In the genomic region with DNA sequence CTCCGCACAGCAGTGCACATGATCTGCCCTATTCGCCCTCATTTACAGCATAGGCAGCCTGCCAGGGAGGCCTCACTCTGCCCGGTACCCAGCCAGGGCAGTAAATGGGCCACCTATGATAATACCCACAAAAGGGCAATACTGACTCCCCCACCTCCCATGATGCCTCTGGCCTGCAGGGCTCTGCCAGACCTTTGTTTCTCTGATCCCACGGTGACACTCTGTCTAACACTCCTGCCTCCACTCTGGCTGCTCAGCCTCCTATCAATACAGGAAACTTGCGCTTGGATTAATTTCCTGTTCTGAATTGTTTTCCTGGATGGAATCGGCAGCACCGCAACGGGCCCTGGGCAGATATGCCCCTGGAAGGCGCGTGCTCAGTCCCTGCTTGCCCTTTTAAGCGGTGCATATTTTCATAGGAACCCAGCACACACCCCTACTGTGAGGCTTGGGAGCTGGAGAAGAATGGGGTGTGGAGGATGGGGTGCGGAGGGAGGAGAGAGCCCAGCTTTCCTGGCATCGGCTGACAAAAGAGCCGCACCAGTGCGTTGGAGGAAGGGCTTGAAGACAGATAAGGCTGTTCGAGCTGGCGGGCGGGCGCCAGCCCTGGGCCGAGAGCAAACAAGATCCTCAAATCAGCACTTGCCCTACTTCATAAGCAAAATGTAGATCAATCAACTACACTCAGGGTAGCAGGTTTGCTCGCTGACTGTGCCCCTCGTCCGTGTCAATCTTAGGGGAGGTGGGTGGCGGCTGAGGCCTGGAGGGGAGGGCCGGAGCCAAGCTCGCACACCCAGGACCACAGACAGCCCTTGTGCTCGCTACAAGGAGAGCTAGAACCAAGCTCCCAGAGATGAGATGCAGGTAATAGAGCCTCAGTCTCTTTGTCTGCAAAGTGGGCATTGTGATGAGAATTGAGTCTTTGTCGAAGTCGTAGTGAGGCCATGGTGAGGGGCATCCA, we compare ENCODE assay signal across 8 mouse cellular contexts. TPM values are rescaled to one million over a fixed set of nuclear protein-coding genes. Genes with fewer than 3 reads are reported as not detected.
DNase-seq lines count a peak whose midpoint lies in the region; ATAC-seq lines count a peak whose summit lies in the region.

No protein-coding gene starts in this region.

- H3K27ac ChIP-seq in intestine, embryonic 16.5 days (ENCODE audit: low read length): no peak overlapping the region

- ATAC-seq in cerebellum, adult (ENCODE audit: insufficient number of reproducible peaks, low FRiP score, low TSS enrichment): no peak
- ATAC-seq in intestine, embryonic 16.5 days: peak; percentile 48

- H3K9me3 ChIP-seq in intestine, embryonic 16.5 days (ENCODE audit: control insufficient read depth, low read length): peaks cover 4% of the 10 kb centered on the region

- peak overlapping the region; percentile 40; the same call in 1 of the 2 replicates for H3K4me2 ChIP-seq in intestine, embryonic 16.5 days (ENCODE audit: low read depth, low read length)

- DNase-seq in cerebellum, adult 18-20 months: peak; percentile 70 to 73
- DNase-seq in heart, adult 18-20 months: peak; percentile 34 to 42
- peak; percentile 21 for DNase-seq in lung, postnatal 36 days
- peak; percentile 12 to 15 for DNase-seq in right cerebral cortex, postnatal 36 days (ENCODE audit: low spot score in 2 of 2)
- DNase-seq in embryo, embryonic 10 days (ENCODE audit: low spot score): no peak
- no peak for DNase-seq in layer of hippocampus, postnatal 14 days (ENCODE audit: low spot score in 2 of 2)

- no peaks in the 10 kb centered on the region for H3K36me3 ChIP-seq in intestine, embryonic 16.5 days (ENCODE audit: control insufficient read depth, insufficient read depth, low read length)

- no peak overlapping the region for H3K4me3 ChIP-seq in intestine, embryonic 16.5 days (ENCODE audit: low read length)

- 45% methylated on average over 29 of the region's 29 CpGs for WGBS in intestine, embryonic 16.5 days

- H3K27me3 ChIP-seq in intestine, embryonic 16.5 days (replicated peaks; ENCODE audit: control insufficient read depth, insufficient read depth, low read length): no peaks in the 10 kb centered on the region

- peak overlapping the region; percentile 28; the same call in 1 of the 2 replicates for H3K9ac ChIP-seq in intestine, embryonic 16.5 days (ENCODE audit: low read depth, low read length)

- peaks cover 3% of the 10 kb centered on the region; the same call in 1 of the 2 replicates for H3K4me1 ChIP-seq in intestine, embryonic 16.5 days (ENCODE audit: control insufficient read depth, insufficient read depth, low read length)

RNA-seq across cellular contexts. Expression of gene Grm4, which starts 40.8 kb away (rescaled TPM):
- total RNA-seq in heart, adult 18-20 months (2021): under 1 TPM; 0.15 to 0.18 TPM
- 0.40 and 0.44 TPM in 2 replicates for polyA plus RNA-seq in intestine, embryonic 16.5 days (2015; fragmentation: Nextera tagmentation; extraction: Ambion mirVana)
- 10 to 100 TPM; 10.7 to 19.3 TPM for total RNA-seq in layer of hippocampus, postnatal 14 days (2021)

Comparison
In these comparisons a context has a peak if more than half of its experiments do, and no peak if none do; other contexts are left out.
1. DNase-seq: peak in cerebellum, adult 18-20 months (2 of 2), heart, adult 18-20 months (2 of 2), lung, postnatal 36 days (single experiment) and right cerebral cortex, postnatal 36 days (2 of 2); none in embryo, embryonic 10 days (single experiment) and layer of hippocampus, postnatal 14 days (0 of 2).
2. RNA of gene Grm4, which starts 40.8 kb away (total RNA-seq): 10.7 to 19.3 TPM in layer of hippocampus, postnatal 14 days; 0.15 to 0.18 TPM in heart, adult 18-20 months; every median in the first group is over 4 times any median in the second.